ENCODE assay signal across 8 mouse cellular contexts in genomic region chr3:86998433-86999414, GRCm38 (mm10). TPM values are rescaled to one million over a fixed set of nuclear protein-coding genes. Genes with fewer than 3 reads are reported as not detected.
A peak's percentile ranks its signal among the peaks of the same experiment; 100 is the strongest.
DNase-seq lines count a peak whose midpoint lies in the region; ATAC-seq and TF ChIP-seq lines count a peak whose summit lies in the region.
"Not testable (repeated sequence)": the region's sequence is repeated elsewhere in the genome, so short reads cannot be mapped to it uniquely, and the experiment has no call there.

No protein-coding gene starts in this region.

- intact Hi-C loops in gastrocnemius, adult 2 months (cut with DNase I): not testable (repeated sequence)

- H3K27me3 ChIP-seq in hindbrain, embryonic 16.5 days (replicated peaks; ENCODE audit: control insufficient read depth, insufficient read depth, low read length): not testable (repeated sequence)

- 3% methylated on average over 23 of the region's 24 CpGs for WGBS in hindbrain, embryonic 16.5 days

- not testable (repeated sequence) for H3K9me3 ChIP-seq in hindbrain, embryonic 16.5 days (ENCODE audit: control insufficient read depth, low read length)

- DNase-seq in T-cell, adult 2 months (ENCODE audit: low spot score): peak; percentile 85
- DNase-seq in cerebellum, postnatal 25 days: peak; percentile 53 to 72
- DNase-seq in gastrocnemius, adult 2 months: peak; percentile 73
- peak; percentile 20 to 26 for DNase-seq in left cerebral cortex, adult 18-20 months (ENCODE audit: low spot score in 2 of 2)
- DNase-seq in lung, postnatal 4 days: peak; percentile 84 to 86
- peak; percentile 88 for DNase-seq in retina, postnatal 1 day
- peak; percentile 86 for DNase-seq in thymus, postnatal 36 days

- peak overlapping the region; percentile 56 for H3K27ac ChIP-seq in gastrocnemius, adult 2 months
- H3K27ac ChIP-seq in hindbrain, embryonic 16.5 days (ENCODE audit: low read depth, low read length): peak overlapping the region; percentile 83

- ATAC-seq in hindbrain, embryonic 16.5 days: peak; percentile 99

- not testable (repeated sequence) for H3K36me3 ChIP-seq in hindbrain, embryonic 16.5 days (ENCODE audit: control insufficient read depth, insufficient read depth, low read length)

- not testable (repeated sequence) for TF ChIP-seq CTCF in gastrocnemius, adult 2 months (IDR thresholded peaks at IDR 0.05)

- H3K4me3 ChIP-seq in gastrocnemius, adult 2 months: peak overlapping the region; percentile 76
- H3K4me3 ChIP-seq in hindbrain, embryonic 16.5 days (ENCODE audit: low read length): peak overlapping the region; percentile 50

- H3K9ac ChIP-seq in hindbrain, embryonic 16.5 days (ENCODE audit: low read depth, low read length): peak overlapping the region; percentile 70

- H3K4me1 ChIP-seq in hindbrain, embryonic 16.5 days (ENCODE audit: control insufficient read depth, insufficient read depth, low read depth, low read length): not testable (repeated sequence)

- H3K4me2 ChIP-seq in hindbrain, embryonic 16.5 days (ENCODE audit: low read length): peak overlapping the region; percentile 77

RNA-seq across cellular contexts. Expression of gene Cd1d1, which starts 0.5 kb away (rescaled TPM):
- 1 to 10 TPM; 1.8 to 6.4 TPM for total RNA-seq in gastrocnemius, adult 2 months (2021)
- 47.3 and 49.1 TPM in 2 replicates for polyA plus RNA-seq in hindbrain, embryonic 16.5 days (2015; fragmentation: Nextera tagmentation; extraction: Ambion mirVana)
- total RNA-seq in left cerebral cortex, adult 18-20 months (2021): 1 to 10 TPM; 1.1 TPM

Comparison
In these comparisons a context has a peak if more than half of its experiments do, and no peak if none do; other contexts are left out.
1. Peak in every context shown above with its lines: DNase-seq, ATAC-seq, H3K4me3 ChIP-seq and H3K27ac ChIP-seq.
2. DNase-seq: peak in every context shown above with its lines; median percentile 88 in retina, postnatal 1 day; 86 in thymus, postnatal 36 days; 85 in T-cell, adult 2 months; 85 in lung, postnatal 4 days; 73 in gastrocnemius, adult 2 months; 62 in cerebellum, postnatal 25 days; 23 in left cerebral cortex, adult 18-20 months.